Mouse (Mus musculus): Measurements from ENCODE around the gene Bcl2. TPM values are rescaled to one million over a fixed set of nuclear protein-coding genes. Genes with fewer than 3 reads are reported as not detected.

The Bcl2 gene
- total RNA-seq, 2 experiments from 2014 or later, result 3.7 to 4.4 TPM

DNA sequence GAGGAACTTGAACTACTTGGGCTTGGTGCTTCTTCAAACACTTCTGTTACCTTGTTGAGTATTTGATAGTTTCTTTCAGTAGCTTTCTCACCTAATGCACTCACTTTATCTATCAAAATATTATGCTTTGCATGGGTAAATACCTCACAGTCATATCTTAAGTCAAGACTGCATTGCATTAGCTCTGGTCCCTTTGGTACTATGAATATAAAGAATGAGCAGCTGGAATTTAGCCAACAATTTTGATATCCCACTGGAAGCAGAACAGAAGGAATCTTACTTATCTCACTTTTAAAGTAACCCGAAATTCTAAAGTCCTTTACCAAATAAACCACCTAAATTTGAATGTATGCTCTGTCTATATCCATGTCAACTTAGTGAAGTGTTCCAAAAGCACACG is 83.1 kb downstream of the Bcl2 start:
- intact Hi-C loops (cut with DNase I), result no loop called here
- no peak for DNase-seq (ENCODE audit: low spot score)

DNA sequence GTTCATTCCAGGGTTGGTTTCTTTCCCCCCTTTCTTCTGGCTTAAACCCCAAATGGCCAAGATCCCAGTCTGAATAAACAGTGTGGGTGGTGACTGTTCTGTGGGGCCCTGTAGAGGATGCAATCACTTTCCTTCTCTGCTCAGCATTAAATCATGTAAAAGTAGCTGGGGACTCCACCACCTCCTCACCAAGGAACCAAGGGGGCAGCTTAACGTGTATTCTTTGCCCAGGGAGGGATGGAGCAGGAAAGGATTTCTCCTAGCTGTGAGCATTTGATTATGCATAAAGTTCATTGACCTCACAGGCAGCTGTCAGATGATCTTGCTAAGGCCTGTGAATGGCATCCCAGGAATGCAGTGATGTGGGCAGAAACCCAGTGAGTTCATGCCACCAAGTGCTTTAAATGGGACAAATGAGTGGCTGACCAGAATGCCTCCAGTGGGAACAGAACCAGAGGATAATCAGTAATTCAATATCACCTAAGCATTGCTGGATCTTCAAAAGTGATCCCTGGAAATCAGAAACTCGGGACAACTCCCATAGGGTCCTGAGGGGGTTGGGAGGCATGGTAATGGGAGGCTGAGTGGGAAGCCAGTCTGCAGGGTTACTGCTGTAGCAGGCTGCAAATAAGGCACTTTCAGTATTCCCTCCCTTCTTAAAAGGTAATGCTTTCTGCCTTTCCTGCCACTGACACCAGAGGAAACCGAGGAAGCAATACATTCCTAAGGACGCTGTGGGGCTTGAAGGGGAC is 84.0 kb downstream of the Bcl2 start:
- DNase-seq (ENCODE audit: low spot score), result peak; percentile 19
- intact Hi-C loops (cut with DNase I), result loop anchor here (2.0 to 5.0 kb wide), 2 partner anchors 83 to 88 kb away; no protein-coding TSS in a partner anchor

DNA sequence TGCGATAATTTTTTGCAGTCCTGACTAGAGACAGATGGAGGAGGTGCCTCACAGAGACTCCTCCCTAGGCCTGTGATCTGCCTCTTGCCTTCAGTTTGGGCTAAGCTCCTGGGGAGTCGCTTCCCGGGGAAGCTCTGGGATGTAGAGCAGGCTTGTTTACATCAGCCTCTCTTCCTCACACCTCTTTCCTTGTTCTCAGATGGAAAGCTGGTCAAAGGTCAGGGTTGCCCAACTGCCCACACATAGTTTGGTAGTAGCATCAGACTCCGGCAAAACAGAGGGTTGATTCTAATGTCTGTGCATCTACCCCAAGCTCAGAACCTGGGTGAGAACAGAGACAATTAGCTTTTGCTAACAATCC is 84.6 kb downstream of the Bcl2 start:
- no peak for DNase-seq (ENCODE audit: low spot score)
- intact Hi-C loops (cut with DNase I), result loop anchor here (2.0 to 5.0 kb wide), 2 partner anchors 83 to 87 kb away; no protein-coding TSS in a partner anchor

DNA sequence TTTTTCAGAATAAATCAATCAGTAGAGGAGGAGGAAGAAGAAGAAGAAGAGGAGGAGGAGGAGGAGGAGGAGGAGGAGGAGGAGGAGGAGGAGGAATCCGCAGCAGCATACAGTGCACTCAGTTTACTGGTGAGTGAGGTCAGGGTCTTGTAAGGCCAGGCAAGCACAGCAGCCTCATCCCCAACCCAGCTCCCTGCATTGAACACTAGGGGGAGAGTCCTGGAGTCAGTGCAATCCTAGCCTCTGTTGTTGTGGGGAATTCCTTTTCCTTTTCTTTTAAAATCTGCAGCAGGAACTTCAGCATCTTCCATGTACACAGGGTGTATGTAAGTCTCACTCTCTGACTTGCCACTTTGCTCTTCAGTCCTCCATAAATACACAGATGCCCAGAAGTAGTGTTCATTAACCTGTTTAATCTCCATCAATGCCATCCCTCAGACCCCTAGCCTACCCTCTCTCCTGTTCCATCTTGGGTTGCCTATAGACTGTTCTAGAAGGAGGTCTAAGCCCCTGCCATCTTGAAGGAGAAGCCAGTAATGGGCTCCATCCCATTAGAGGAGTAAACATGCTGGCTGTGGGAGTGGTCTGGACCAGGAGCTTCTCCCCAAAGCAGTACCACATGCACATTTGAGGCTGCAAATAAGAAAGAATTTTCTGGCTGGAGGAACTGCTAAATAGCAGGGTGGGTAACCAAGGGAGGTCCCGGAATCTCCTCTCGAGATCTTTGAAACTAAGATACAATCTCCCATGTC is 85.2 kb downstream of the Bcl2 start:
- DNase-seq (ENCODE audit: low spot score), result no peak
- intact Hi-C loops (cut with DNase I), result loop anchor here (2.0 to 5.0 kb wide), 2 partner anchors 84 to 87 kb away; no protein-coding TSS in a partner anchor

DNA sequence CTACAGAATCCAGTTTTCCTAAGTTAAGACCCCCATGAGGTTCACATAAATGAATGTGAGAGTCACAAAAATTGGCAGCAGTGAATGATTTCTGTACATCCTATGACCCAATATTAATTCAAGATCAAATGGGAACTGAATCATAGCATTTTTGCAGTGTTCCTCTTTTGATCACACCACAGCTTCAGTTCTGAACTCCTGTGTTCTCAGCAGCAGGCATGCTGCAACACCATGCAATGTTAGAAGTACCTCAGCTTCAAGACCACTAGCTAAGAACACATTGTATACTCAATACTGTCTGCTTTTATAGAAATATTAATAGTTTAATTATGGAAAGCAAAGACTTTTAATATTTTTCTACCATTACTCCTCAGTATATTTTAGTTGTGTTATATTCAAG is 85.8 kb downstream of the Bcl2 start:
- intact Hi-C loops (cut with DNase I), result loop anchor here (2.0 to 5.0 kb wide), 2 partner anchors 85 to 86 kb away; no protein-coding TSS in a partner anchor

DNA sequence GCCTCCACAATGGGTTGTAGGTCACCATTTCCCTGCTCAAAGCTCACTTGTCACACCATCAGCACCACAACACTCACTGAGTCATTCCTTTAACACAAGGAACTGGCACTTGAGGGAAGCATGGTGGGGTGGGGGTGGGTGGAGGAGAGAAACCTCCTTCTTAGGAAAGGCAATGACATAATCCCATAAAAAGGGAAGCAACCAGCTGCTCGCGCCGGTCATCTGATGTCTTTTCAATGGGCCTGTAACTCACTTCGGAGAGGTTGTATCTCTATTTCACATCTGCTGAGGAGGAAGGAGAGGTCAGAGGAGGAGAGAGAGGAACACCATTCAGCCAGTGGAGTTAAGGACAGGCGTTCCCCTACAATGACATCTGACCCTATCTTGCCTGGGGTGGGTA is 86.8 kb downstream of the Bcl2 start:
- intact Hi-C loops (cut with DNase I), result loop anchor here (5.0 kb wide), 1 partner anchor 85 kb away; no protein-coding TSS in a partner anchor
- DNase-seq (ENCODE audit: low spot score), result peak; percentile 11

More for the DNA sequence above, 85.8 kb downstream of the Bcl2 start:
- no peak for DNase-seq (ENCODE audit: low spot score)

DNA sequence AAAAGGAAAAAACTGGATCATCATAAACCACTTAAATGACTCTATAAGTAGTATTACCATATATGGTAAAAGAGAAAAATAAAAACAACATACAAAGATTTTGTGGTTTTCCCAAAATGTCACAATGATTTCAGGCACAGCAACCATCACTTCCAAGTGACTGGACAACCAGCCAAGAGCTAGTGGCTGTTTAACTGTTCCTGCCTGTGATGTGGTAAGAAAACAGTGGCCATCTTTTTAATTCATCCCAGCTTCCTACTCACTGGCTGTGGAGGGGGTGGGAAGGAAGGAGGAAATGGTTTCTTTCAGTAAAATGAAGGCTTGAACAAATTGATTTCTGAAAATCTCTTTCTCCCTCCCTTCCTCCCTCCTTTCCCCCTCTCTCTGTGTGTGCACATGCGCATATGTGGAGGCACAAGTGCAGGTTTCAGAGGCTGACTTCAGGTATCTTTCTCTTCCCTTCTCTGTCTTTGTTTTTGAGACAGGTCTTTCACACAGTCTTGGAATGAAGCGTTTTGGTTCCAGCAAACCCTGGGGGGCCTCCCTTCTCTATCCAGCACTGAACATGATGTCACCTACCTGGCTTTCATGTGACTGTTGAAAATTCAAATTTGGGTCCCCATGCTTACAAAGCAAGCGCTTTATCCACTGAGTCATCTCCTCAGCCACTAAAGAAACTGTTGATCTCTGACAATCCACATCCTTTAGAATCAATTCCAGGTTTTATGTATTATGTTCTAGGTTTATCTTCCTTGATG is 93.7 kb downstream of the Bcl2 start:
- no peak for DNase-seq (ENCODE audit: low spot score)
- intact Hi-C loops (cut with DNase I), result no loop called here

DNA sequence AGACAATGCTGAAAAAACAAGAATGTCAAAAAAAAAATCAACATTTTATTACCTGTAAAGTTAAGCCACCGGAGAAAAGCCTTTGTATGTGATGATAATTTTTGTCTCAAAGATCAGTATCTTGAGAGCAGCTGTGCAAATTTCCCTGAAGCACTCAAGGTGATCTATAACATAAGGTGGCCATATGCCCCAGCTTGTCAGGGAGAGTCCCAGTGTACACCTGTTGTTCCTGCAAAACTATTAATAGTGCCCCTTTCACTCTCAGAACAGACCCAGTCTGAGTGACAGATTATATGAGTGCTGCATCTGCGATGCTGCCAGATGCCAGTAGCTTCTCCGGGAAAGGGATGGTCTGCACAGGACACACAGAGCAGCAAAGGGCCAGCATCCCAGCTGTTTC is 95.3 kb downstream of the Bcl2 start:
- intact Hi-C loops (cut with DNase I), result no loop called here
- no peak for DNase-seq (ENCODE audit: low spot score)

DNA sequence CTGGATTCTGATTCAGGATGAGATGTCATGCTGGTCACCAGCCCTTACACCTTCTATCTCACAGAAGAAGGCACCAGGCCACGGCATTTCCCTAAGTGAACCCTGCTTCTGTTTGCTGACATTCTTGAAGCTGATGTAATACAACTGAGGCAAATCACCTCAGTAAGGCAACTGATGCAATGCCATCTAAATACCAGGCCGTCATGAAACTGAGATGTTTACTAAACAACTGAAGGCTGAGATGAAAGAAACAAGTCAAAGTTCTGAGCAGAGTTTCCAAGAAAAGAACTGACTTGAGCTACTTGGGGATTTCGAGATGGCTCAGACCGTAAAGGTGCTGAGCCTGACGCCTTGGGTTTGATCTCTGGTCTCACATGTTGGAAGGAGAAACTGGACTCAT is 97.1 kb downstream of the Bcl2 start:
- intact Hi-C loops (cut with DNase I), result no loop called here

DNA sequence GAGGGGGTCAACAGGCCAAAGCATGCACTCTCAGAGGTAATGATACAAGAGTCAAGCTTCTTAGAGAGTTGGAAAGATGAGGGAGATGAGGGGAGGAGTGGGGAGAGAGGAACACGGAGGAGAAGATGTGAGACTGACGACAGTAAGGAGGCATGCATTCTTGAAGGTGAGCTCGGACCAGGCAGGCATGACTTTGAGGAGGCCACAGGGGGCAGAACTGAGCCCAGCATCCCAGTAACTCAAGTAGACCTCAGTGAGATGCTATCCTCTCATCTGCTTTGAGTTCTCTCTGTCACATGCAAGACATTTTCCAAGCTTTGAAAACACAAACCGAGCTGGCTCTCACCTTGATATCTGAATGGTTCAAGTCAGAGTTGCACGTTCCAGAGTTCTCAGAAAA is 100.7 kb downstream of the Bcl2 start:
- no peak for DNase-seq (ENCODE audit: low spot score)
- intact Hi-C loops (cut with DNase I), result no loop called here

More for the DNA sequence above, 97.1 kb downstream of the Bcl2 start:
- no peak for DNase-seq (ENCODE audit: low spot score)

DNA sequence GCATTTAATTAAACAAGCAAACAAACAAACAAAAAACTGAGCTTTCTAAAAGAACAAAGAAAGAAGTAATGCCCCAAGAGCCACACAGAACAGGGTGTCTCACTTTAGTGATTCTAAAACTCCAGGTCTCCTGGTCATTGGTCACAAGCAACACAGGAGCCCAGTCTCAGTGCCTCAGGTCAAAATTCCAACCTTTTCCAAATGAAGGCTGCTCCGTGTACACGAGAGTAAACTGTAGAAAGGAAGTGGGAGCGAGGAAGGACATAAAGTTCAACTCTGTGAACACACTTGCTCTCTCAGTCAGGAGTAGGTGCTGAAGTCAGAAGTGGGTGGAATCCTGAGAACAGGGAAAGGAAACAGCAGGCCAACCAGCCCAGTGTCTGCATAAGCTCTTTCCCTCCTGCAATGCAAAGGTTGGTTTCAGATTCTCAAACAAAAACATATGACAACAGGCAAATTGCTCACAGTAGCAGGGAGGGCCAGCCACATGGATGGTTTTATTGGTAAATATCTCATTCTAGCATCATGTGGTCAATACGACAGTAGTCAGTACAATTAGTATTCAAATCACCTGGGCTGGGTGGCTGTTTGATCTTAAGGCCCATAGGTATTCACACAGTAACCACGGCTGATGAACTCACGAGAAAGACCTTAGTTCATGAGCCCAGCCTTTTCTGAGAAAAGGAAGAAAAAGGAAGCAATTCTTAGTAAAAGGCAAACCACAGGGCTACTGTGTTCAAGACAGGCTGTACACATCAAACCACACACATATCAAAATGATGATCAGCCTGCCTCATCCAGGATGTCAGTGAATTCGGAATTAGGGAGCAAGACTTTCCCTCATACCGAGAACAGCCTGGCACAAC is 101.7 kb downstream of the Bcl2 start:
- intact Hi-C loops (cut with DNase I), result no loop called here
- no peak for DNase-seq (ENCODE audit: low spot score)

DNA sequence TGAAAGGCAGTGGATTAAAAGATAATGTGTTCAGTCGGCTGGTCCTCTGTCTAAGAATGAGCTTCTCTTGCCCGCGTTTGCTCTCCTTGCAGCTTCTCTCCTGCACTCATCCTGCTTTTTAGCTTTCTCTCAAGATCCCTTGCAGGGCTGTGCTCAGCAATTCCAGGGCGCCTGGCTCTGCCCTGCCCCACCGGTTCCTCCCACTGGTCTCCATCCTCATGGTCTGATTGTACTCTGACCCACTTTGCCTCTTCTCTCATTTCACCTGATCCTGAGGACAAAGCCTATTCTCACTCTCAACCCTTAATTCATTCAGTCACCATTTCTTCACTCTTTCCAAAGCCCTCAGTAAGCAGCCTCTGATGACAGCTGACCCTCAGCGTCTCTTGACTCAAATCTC is 102.8 kb downstream of the Bcl2 start:
- intact Hi-C loops (cut with DNase I), result no loop called here

DNA sequence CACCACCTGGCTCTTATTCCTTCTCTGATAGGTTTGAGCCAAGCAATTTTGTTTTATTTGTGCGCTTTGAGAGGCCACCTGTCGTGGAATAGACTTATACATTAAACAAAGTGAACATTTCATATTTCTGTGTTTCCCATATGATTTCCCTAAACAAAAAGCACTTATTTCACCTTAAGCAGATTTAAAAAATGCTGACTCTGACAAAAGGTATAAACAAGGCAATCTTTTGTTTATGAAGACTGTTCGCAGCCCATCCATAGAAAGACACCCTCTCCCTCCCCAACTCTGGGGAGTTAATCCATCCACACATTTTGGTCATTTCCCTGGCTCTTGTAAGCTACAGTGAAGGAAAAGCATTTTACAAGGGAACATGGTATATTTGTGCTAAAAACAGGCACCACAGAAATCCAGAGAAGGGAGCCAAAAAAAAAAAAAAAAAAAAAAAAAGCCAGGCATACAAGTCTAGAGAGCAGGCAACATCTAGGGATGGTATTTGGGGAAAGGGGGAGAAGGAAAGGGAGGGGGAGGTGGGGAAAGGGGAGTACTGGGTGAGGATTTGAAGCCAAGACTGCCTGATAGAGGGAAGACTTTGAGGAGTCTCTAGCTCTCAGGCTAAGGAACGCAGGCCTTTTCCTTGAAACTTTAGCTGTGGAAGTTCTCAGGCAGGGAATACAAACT is 105.8 kb downstream of the Bcl2 start:
- DNase-seq (ENCODE audit: low spot score), result no peak
- intact Hi-C loops (cut with DNase I), result no loop called here

More for the DNA sequence above, 102.8 kb downstream of the Bcl2 start:
- no peak for DNase-seq (ENCODE audit: low spot score)

DNA sequence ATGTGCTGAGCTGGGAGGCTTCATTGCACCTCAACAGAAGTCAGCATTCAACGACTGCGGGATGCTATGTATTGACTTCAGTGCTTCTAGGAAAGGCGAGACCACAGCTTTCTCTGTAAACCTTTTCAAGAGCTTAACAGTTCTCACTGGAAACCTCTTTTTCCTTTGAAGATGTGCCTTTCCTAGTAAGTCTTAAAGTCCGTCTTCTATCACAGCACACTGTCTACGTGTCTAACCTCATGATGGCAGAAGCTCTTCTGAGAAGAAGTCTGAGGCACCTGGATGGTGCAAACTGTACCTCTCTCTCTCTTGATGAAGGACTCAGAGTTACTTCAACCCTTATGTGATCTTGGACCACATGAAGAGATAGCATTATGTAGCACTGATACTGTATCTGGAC is 107.1 kb downstream of the Bcl2 start:
- no peak for DNase-seq (ENCODE audit: low spot score)
- intact Hi-C loops (cut with DNase I), result no loop called here

DNA sequence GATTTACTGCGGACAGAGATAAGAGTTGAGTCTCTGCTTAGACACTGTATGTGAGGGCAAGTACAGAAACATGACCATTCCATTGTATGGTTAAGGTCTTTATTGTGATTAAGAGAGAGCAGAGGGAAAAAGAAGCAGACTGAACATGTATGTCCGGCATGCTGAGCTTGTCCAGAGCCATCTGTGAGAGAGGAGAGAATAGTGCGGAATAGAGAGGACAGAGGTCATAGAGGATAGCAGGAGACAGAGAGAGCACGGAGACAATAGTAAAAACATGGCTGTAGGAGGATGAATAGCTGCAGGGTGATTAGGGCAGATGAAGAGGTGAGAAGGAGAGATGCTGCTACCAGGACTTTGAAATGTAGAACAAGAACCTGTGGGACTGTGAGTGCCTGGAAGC is 110.7 kb downstream of the Bcl2 start:
- intact Hi-C loops (cut with DNase I), result no loop called here

DNA sequence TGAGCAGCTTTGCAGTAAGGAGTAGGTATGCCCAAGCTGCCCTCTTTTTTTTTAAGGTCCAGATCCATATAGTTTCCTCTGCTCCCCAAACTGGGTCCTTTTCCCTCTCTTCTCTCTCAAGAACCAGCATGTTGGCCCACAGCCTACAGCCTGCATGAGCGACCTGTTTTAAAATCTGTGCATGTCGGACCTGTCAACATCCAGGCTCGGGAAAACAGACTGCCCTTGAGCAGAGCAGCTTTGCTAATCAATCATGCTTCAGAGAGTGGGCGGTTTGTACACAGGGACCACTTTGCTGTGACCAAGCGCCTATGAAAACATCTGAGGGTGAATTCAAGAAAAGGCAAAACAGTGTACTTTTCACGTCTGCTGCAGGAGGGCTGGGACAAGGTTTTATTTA is 111.1 kb downstream of the Bcl2 start:
- intact Hi-C loops (cut with DNase I), result no loop called here
- DNase-seq (ENCODE audit: low spot score), result no peak

More for the DNA sequence above, 110.7 kb downstream of the Bcl2 start:
- no peak for DNase-seq (ENCODE audit: low spot score)

DNA sequence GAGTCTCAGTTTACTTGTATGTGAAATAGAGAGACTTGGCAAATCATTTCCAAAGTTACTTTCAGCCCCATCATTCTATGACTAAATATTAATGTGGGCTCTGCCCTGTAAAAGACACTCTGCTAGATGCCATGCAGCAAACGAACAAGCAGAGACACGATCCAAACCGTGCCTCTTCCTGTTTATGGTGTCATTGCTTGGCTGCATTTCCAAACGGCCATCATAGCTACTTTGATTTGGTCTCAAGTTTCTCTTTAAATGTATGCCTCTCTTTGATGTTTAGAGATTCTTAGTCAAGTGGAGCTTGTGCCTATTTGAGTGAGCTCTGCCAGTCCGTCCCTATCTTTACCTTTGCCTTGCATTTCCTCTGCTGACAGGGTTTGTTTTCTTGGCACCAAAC is 111.5 kb downstream of the Bcl2 start:
- DNase-seq (ENCODE audit: low spot score), result no peak
- intact Hi-C loops (cut with DNase I), result no loop called here

DNA sequence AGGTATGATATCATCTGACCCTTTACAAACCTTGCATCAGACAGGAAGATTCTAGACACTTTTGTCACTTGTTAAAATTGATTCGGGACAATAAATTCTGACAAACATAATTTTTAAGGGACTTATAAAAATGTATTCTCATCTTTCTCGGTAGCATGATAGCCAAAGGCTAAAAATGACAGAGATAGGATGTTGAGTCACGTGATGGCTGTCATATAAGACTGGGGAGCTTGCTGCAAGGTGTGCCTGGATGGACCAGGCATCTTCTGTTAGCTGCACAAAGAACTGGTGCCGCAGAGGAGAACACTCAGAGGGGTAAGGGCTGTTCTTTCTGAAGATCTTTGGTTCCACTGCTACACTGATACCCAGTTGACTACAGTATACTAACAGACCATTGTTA is 112.8 kb downstream of the Bcl2 start:
- intact Hi-C loops (cut with DNase I), result no loop called here

DNA sequence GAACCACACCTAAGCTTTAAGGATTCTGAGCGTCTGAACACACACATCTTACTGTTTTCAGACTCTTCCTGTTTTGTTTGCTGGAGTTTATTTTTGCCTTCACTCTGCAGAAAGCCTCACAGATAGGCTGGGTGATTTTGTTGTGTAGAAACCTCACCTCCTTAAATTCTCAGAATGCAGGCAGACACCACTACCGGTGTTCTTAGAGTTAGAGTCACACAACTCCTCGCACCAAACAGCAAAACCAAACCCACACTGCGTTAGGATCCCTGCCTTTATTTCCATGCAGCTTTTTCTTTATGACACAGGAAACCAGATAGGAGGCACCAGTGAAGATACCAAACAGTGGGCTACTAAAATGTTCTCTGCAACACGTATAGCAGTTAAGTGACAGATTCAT is 113.2 kb downstream of the Bcl2 start:
- no peak for DNase-seq (ENCODE audit: low spot score)
- intact Hi-C loops (cut with DNase I), result no loop called here

More for the DNA sequence above, 112.8 kb downstream of the Bcl2 start:
- DNase-seq (ENCODE audit: low spot score), result no peak
